Mouse (Mus musculus) midbrain, embryonic 13.5 days (tissue): ENCODE measurements at regions not wholly inside any gene's neighbourhood (a gene's known extent, or its start where the extent isn't known, plus 50 kb on each side); places are given as distances from the start of the nearest gene placed in this dataset.

Experiments
- ATAC-seq: fragments of 200-750 bp; cut with Nextera tagmentation; 2 replicates; pipeline ENCODE4 v1.8.0; 2017; ENCODE audit warnings: mild to moderate bottlenecking, moderate TSS enrichment, moderate library complexity
- H3K27ac ChIP-seq: fragments of 300-500 bp; sonication (generic); 2 replicates; pipeline ENCODE4 v1.5.1; 2015; ENCODE audit warnings: inconsistent platforms, mild to moderate bottlenecking, moderate library complexity
- H3K27me3 ChIP-seq: fragments of 300-500 bp; sonication (generic); 2 replicates; pipeline ENCODE4 v1.6.1; 2015; ENCODE audit warnings: mild to moderate bottlenecking, inconsistent platforms
- H3K36me3 ChIP-seq: fragments of 300-500 bp; sonication (generic); 2 replicates; pipeline ENCODE4 v1.6.1; 2015; ENCODE audit warnings: mild to moderate bottlenecking, inconsistent platforms
- H3K4me1 ChIP-seq: fragments of 300-500 bp; sonication (generic); replicated peaks from 2 replicates; pipeline ENCODE4 v1.6.1; 2015; ENCODE audit warnings: inconsistent platforms
- H3K4me2 ChIP-seq: fragments of 300-500 bp; sonication (generic); replicated peaks from 2 replicates; pipeline ENCODE4 v1.6.1; 2015; ENCODE audit warnings: moderate library complexity, mild to moderate bottlenecking, inconsistent platforms
- H3K4me3 ChIP-seq: fragments of 300-500 bp; sonication (generic); replicated peaks from 2 replicates; pipeline ENCODE4 v1.5.1; 2015; ENCODE audit warnings: mild to moderate bottlenecking, inconsistent platforms
- H3K9ac ChIP-seq: fragments of 300-500 bp; sonication (generic); replicated peaks from 2 replicates; pipeline ENCODE4 v1.6.1; 2015; ENCODE audit warnings: mild to moderate bottlenecking, inconsistent platforms
- H3K9me3 ChIP-seq: fragments of 300-500 bp; sonication (generic); 2 replicates; pipeline ENCODE4 v1.6.1; 2016; ENCODE audit warnings: mild to moderate bottlenecking, inconsistent platforms
- WGBS: fragments of 180-500 bp; shearing (Covaris S2); methylation state at CpG from one replicate; pipeline ENCODE4 v1.1.7; 2015; 5-methylcytosine and 5-hydroxymethylcytosine counted together

- Histone ChIP-seq H3K4me2 (no peak overlapping the region), H3K36me3 (no peaks in the 10 kb centered on the region), H3K9ac (no peak overlapping the region), H3K27ac (no peak overlapping the region), H3K4me1 (no peaks in the 10 kb centered on the region), H3K4me3 (no peak overlapping the region), H3K9me3 (0 out of 2 replicates have a peak, but pooled peaks cover 3% of the 10 kb centered on the region), H3K27me3 (no peaks in the 10 kb centered on the region)
- WGBS, result 58% methylated on average over 4 of the region's 4 CpGs
- ATAC-seq, result no peak
These were observed 190.7 kb upstream of the Cenpq start for GRCm38 (mm10) chr17:41125582-41125981.

- Histone ChIP-seq H3K27ac (no peak overlapping the region), H3K4me2 (no peak overlapping the region), H3K9ac (no peak overlapping the region), H3K27me3 (no peaks in the 10 kb centered on the region), H3K9me3 (no peaks in the 10 kb centered on the region), H3K4me3 (no peak overlapping the region), H3K36me3 (no peaks in the 10 kb centered on the region), H3K4me1 (no peaks in the 10 kb centered on the region)
- ATAC-seq, result no peak
These were observed 188.1 kb upstream of the Cenpq start for GRCm38 (mm10) chr17:41122939-41123338.

GRCm38 (mm10) chr17:41103980-41104379 is 169.1 kb upstream of the Cenpq start:
- Histone ChIP-seq H3K27ac (no peak overlapping the region), H3K27me3 (no peaks in the 10 kb centered on the region), H3K9me3 (no peaks in the 10 kb centered on the region), H3K4me2 (no peak overlapping the region), H3K9ac (no peak overlapping the region), H3K4me1 (no peaks in the 10 kb centered on the region), H3K4me3 (no peak overlapping the region), H3K36me3 (no peaks in the 10 kb centered on the region)
- WGBS, result 64% methylated on average over 4 of the region's 4 CpGs
- ATAC-seq, result no peak

- WGBS, result 26% methylated on average over 2 of the region's 2 CpGs
- H3K36me3 ChIP-seq, result no peaks in the 10 kb centered on the region
- no peaks in the 10 kb centered on the region for H3K9me3 ChIP-seq
- H3K9ac ChIP-seq, result no peak overlapping the region
- H3K4me1 ChIP-seq, result no peaks in the 10 kb centered on the region
- ATAC-seq, result no peak
- no peak overlapping the region for H3K4me3 ChIP-seq
- no peaks in the 10 kb centered on the region for H3K27me3 ChIP-seq
- no peak overlapping the region for H3K4me2 ChIP-seq
- H3K27ac ChIP-seq, result no peak overlapping the region
These were observed 136.0 kb upstream of the Cenpq start for GRCm38 (mm10) chr17:41070874-41071273.
